17 mouse cellular contexts compared by ENCODE assay signal in the genomic region with DNA sequence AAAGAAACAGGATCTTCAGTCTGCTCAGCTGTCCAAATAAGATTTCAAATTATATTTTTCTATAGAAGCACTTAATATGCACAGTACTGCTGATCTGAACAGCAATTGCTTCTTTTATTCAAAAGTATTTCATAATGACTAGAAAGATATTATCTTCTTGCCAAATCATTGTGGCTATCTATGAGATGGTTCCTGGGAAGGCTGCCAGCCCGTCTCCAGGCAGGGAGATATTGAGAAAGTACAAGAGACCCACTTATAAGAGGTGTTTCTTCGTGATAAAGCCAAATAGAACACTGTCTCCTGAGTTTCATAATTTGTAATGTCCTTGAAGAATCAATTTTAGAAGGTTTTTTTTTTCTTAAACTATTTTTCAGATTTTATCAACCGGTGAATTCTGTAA. TPM values are rescaled to one million over a fixed set of nuclear protein-coding genes. Genes with fewer than 3 reads are reported as not detected.
DNase-seq lines count a peak whose midpoint lies in the region; ATAC-seq lines count a peak whose summit lies in the region.
"Had no signal": no experiment of that assay in that cellular context is flagged by ENCODE, and none has a peak within 500 bp of the region (broad histone marks: within the 10 kb centered on the region; RNA-seq: fewer than 3 reads in every experiment).

No protein-coding gene starts in this region.

- peak; percentile 7 for DNase-seq in gastrocnemius, postnatal 14 days
- no peak for DNase-seq in gastrocnemius, postnatal 25 days
- DNase-seq in ovary, postnatal 36 days (ENCODE audit: low spot score) = peak; percentile 15
- DNase-seq in ovary, postnatal 10 days (ENCODE audit: low spot score) = no peak
- DNase-seq in cerebellum, postnatal 10 days = peak; percentile 73 to 78
- peak; percentile 39 for DNase-seq in telencephalon, adult 2 months (ENCODE audit: low read depth, low spot score)
- DNase-seq in neural tube, embryonic 10.5 days (ENCODE audit: extremely low spot score, low spot score) = no peak

- H3K4me2 ChIP-seq in hindbrain, embryonic 12.5 days (replicated peaks) = no peak overlapping the region
- H3K4me2 ChIP-seq: lung, embryonic 15.5 days; stomach, embryonic 15.5 days had no signal

- no peaks in the 10 kb centered on the region for H3K4me1 ChIP-seq in hindbrain, embryonic 12.5 days
- H3K4me1 ChIP-seq: limb, embryonic 10.5 days; lung, embryonic 15.5 days; stomach, embryonic 15.5 days had no signal

- H3K36me3 ChIP-seq in hindbrain, embryonic 12.5 days = no peaks in the 10 kb centered on the region
- H3K36me3 ChIP-seq: limb, embryonic 10.5 days; lung, embryonic 15.5 days; stomach, embryonic 15.5 days had no signal

- no peak overlapping the region for H3K27ac ChIP-seq in hindbrain, embryonic 12.5 days
- H3K27ac ChIP-seq: kidney, postnatal 0 days; limb, embryonic 10.5 days; lung, embryonic 15.5 days; stomach, embryonic 15.5 days had no signal

- WGBS in hindbrain, embryonic 12.5 days = 78% methylated on average over 3 of the region's 3 CpGs

- intact Hi-C loops in gastrocnemius, postnatal 14 days (cut with DNase I; ENCODE audit: low total_unique reads) = no loop called here

- H3K9ac ChIP-seq in hindbrain, embryonic 12.5 days = no peak overlapping the region
- H3K9ac ChIP-seq: lung, embryonic 15.5 days; stomach, embryonic 15.5 days had no signal

- no peaks in the 10 kb centered on the region for H3K9me3 ChIP-seq in hindbrain, embryonic 12.5 days (replicated peaks)
- H3K9me3 ChIP-seq: limb, embryonic 10.5 days; lung, embryonic 15.5 days; stomach, embryonic 15.5 days had no signal

- H3K27me3 ChIP-seq in hindbrain, embryonic 12.5 days = no peaks in the 10 kb centered on the region
- H3K27me3 ChIP-seq: CH12.LX; lung, embryonic 15.5 days; stomach, embryonic 15.5 days had no signal

- ATAC-seq in hindbrain, embryonic 12.5 days (ENCODE audit: low FRiP score) = no peak

- no peak overlapping the region for H3K4me3 ChIP-seq in hindbrain, embryonic 12.5 days
- H3K4me3 ChIP-seq: erythroblast, embryonic 14.5 days; limb, embryonic 10.5 days; lung, embryonic 15.5 days; stomach, embryonic 15.5 days had no signal

RNA-seq across cellular contexts. Expression of gene Rnf133, which starts 13.0 kb away (rescaled TPM):
- total RNA-seq in gastrocnemius, postnatal 14 days (2021) = not detected
- total RNA-seq in gastrocnemius, postnatal 25 days (2021) = not detected
- polyA plus RNA-seq in hindbrain, embryonic 12.5 days (2016; fragmentation: Nextera tagmentation; extraction: Ambion mirVana) = not detected in 2 replicates
- total RNA-seq: CH12.LX; hematopoietic stem cell, adult 5-6 weeks; monocyte, adult 5-6 weeks had no signal
- polyA plus RNA-seq: erythroblast, embryonic 14.5 days; kidney, postnatal 0 days; limb, embryonic 10.5 days; stomach, embryonic 15.5 days had no signal

RNA-seq across cellular contexts. Expression of gene Rnf148, which starts 17.9 kb away (rescaled TPM):
- total RNA-seq in gastrocnemius, postnatal 14 days (2021) = not detected
- not detected for total RNA-seq in gastrocnemius, postnatal 25 days (2021)
- not detected in 2 replicates for polyA plus RNA-seq in hindbrain, embryonic 12.5 days (2016; fragmentation: Nextera tagmentation; extraction: Ambion mirVana)
- total RNA-seq: CH12.LX; gastrocnemius, postnatal 4 days; hematopoietic stem cell, adult 5-6 weeks; monocyte, adult 5-6 weeks had no signal
- polyA plus RNA-seq: erythroblast, embryonic 14.5 days; kidney, postnatal 0 days; limb, embryonic 10.5 days; stomach, embryonic 15.5 days had no signal

Comparison
In these comparisons a context has a peak if more than half of its experiments do, and no peak if none do; other contexts are left out.
1. DNase-seq: peak in gastrocnemius, postnatal 14 days (single experiment), ovary, postnatal 36 days (single experiment), cerebellum, postnatal 10 days (2 of 2) and telencephalon, adult 2 months (single experiment); none in gastrocnemius, postnatal 25 days (single experiment), ovary, postnatal 10 days (single experiment) and neural tube, embryonic 10.5 days (single experiment).